Mouse (Mus musculus): ENCODE data around the gene Gzf1. TPM values are rescaled to one million over a fixed set of nuclear protein-coding genes. Genes with fewer than 3 reads are reported as not detected.

The Gzf1 gene
- total RNA-seq, 2 experiments from 2014 or later, result 28.9 to 30.9 TPM

GRCm38 (mm10) chr2:148690291-148690690, 9.5 kb downstream of the Gzf1 start:
- intact Hi-C loops (cut with DNase I), result no loop called here

GRCm38 (mm10) chr2:148690781-148691180, 10.0 kb downstream of the Gzf1 start:
- no peak for DNase-seq (ENCODE audit: low spot score in 2 of 2)
- intact Hi-C loops (cut with DNase I), result no loop called here

More at GRCm38 (mm10) chr2:148690291-148690690, 9.5 kb downstream of the Gzf1 start:
- no peak for DNase-seq (ENCODE audit: low spot score in 2 of 2)

GRCm38 (mm10) chr2:148698571-148698970, 17.7 kb downstream of the Gzf1 start:
- DNase-seq (ENCODE audit: low spot score in 2 of 2), result no peak
- intact Hi-C loops (cut with DNase I), result no loop called here

- intact Hi-C loops (cut with DNase I), result no loop called here
- peak in 1 of 2 experiments; percentile 36 for DNase-seq (ENCODE audit: low spot score in 2 of 2)
These were observed 25.8 kb downstream of the Gzf1 start for GRCm38 (mm10) chr2:148706409-148707201.

GRCm38 (mm10) chr2:148707202-148707530, 26.3 kb downstream of the Gzf1 start:
- intact Hi-C loops (cut with DNase I), result no loop called here
- no peak for DNase-seq (ENCODE audit: low spot score in 2 of 2)

GRCm38 (mm10) chr2:148712326-148712725, 31.5 kb downstream of the Gzf1 start:
- intact Hi-C loops (cut with DNase I), result no loop called here
- no peak for DNase-seq (ENCODE audit: low spot score in 2 of 2)

GRCm38 (mm10) chr2:148717072-148717471, 36.2 kb downstream of the Gzf1 start:
- DNase-seq (ENCODE audit: low spot score in 2 of 2), result no peak
- intact Hi-C loops (cut with DNase I), result no loop called here

GRCm38 (mm10) chr2:148719271-148719995, 38.6 kb downstream of the Gzf1 start:
- intact Hi-C loops (cut with DNase I), result no loop called here
- no peak for DNase-seq (ENCODE audit: low spot score in 2 of 2)

- peak; percentile 35 to 37 for DNase-seq (ENCODE audit: low spot score in 2 of 2)
- intact Hi-C loops (cut with DNase I), result loop anchor here (2.0 kb wide), 1 partner anchor 51 kb away; the partner anchor contains the start of gene Gzf1
These were observed 50.9 kb downstream of the Gzf1 start for GRCm38 (mm10) chr2:148731614-148732326.

GRCm38 (mm10) chr2:148732327-148733000, 51.6 kb downstream of the Gzf1 start, which contains the start of gene Napb:
TSS of gene Napb (minus strand) at chr2:148732467.
- intact Hi-C loops (cut with DNase I), result no loop called here
- peak; percentile 92 to 98 for DNase-seq (ENCODE audit: low spot score in 2 of 2)

Other genes starting within 250 kb of the Gzf1 start
- gene Cd93, start 237.5 kb upstream of the Gzf1 start, total RNA-seq (2021), result 1 to 10 TPM; 6.1 to 7.6 TPM
- gene Nxt1, start 8.4 kb upstream of the Gzf1 start, total RNA-seq (2021), result 10 to 100 TPM; 11.6 to 13.5 TPM
- 100 to 1,000 TPM; 333 to 361 TPM for gene Napb, start 51.4 kb downstream of the Gzf1 start, total RNA-seq (2021)
- under 1 TPM in 1 of 2 experiments, not detected in 1; 0.99 TPM for gene Cstl1, start 69.3 kb downstream of the Gzf1 start, total RNA-seq (2021)
- gene Cst11, start 90.5 kb downstream of the Gzf1 start, total RNA-seq (2021), result not detected
- gene 8030411F24Rik, start 101.0 kb downstream of the Gzf1 start, total RNA-seq (2021), result not detected
- 1 to 10 TPM; 2.4 to 2.7 TPM for gene Cst12, start 108.3 kb downstream of the Gzf1 start, total RNA-seq (2021)
- not detected for gene Cst8, start 117.8 kb downstream of the Gzf1 start, total RNA-seq (2021)
- not detected for gene Cst13, start 139.1 kb downstream of the Gzf1 start, total RNA-seq (2021)
- not detected for gene Cst9, start 154.1 kb downstream of the Gzf1 start, total RNA-seq (2021)
- not detected for gene 9230104L09Rik, start 184.0 kb downstream of the Gzf1 start, total RNA-seq (2021)
- gene Cst3, start 194.7 kb downstream of the Gzf1 start, total RNA-seq (2021), result 1,000 to 10,000 TPM; 1,805 to 1,873 TPM